Mouse (Mus musculus) adrenal gland, postnatal 25 days (tissue): ENCODE data around the gene Tmcc2. TPM values are rescaled to one million over a fixed set of nuclear protein-coding genes. Genes with fewer than 3 reads are reported as not detected.

Source experiments
- DNase-seq: peaks from one replicate; pipeline ENCODE4 v3.0.0; 2021; ENCODE audit warnings: mixed read lengths
- total RNA-seq: library from RNA; stranded (reverse); gene quantifications from 2 replicates; pipeline ENCODE4 v1.2.3, GENCODE M21; 2021

The Tmcc2 gene
- total RNA-seq, 1 experiment from 2014 or later: 8.4 TPM

GRCm38 (mm10) chr1:132389886-132390585, 1.0 kb downstream of the Tmcc2 start:
- DNase-seq: no peak

- DNase-seq: no peak
Observed at GRCm38 (mm10) chr1:132388813-132389803, 2.0 kb downstream of the Tmcc2 start.

DNA sequence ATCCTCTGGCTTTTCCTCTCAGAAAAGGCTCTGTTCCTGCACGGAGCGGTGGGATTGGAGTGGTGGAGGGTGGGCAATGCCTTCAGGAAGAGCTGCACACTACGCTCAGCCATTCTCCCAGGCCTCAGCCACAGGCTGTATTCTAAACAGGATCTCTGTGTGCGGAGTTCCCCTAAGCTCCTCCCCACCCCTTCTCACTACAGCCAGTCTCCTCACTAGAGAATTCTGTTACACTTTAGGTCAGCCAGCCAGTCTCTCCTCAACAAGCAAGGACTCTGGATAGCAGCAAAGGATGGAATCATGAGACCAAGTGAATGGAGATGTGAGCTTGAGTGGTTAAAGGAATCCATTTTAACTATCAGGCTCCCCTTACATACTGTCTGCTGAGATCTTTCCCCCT, 3.1 kb downstream of the Tmcc2 start:
- DNase-seq: no peak

GRCm38 (mm10) chr1:132386266-132386665, 4.8 kb downstream of the Tmcc2 start:
- DNase-seq: no peak

DNA sequence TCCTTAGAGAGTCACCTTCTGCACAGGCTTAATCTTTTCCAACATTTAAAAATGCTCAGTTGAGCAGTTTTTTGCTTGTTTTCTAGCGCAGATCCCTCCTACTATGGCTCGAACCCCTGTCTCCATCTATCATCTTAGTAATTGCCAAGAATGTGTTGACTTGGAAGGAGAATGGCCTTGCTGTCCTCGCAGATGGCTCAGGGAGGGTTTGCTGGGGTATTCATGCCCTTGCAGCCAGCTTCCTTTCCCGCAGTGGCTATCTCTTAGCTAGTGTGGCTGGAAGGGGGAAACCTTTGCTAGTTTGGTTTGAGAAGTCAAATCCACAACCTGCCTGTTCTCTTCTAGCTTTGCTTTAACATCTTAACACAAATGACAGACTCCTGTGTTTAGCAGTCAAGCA, 5.4 kb downstream of the Tmcc2 start:
- no peak for DNase-seq

DNA sequence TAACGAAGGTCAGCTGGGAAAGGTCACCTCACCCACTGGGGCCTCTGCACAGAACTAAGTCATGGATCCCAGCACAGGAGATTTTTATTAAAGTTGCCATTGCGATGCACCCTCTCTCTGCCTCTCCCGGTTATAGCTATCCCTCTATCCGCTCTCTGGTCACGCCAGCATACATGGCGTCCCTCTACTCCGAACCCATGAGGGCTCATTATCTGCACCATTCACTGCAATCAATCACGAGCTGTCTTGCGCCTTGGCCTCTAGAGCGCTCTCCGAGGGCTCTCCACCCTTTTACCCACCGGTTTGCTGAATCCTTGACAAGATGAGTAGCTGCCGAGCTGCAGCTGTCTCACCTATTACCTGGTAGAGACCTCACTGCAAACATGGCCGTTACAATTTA, 5.8 kb downstream of the Tmcc2 start:
- no peak for DNase-seq

DNA sequence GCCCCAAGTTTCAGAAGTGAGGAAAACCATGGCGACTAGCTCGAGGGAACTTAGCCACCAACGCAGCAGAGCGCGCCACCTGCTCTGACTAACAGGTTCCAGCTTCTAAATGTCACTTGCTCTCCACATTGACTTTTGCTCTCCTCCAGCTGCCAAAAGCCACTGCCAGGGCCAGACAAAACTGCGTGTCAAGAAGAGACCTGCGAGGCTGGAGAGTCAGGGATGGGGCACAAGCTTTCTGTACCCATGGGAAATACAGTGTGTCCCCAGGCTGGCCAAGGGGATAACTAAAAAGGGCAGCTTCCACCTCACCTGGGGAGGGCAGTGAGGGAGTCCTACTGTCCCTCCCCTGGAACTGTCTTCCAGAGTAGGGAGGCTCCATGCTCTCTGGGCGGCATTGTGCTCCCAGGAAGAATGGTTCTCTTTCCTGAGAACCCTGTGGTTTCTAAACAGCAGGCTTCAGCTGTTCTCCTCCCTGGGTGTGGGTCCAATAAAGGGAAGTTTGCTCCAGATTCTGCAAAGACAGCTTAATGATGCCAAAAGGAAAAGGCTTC, 7.0 kb downstream of the Tmcc2 start:
- no peak for DNase-seq

- no peak for DNase-seq
Observed at GRCm38 (mm10) chr1:132381929-132382328, 9.2 kb downstream of the Tmcc2 start.

DNA sequence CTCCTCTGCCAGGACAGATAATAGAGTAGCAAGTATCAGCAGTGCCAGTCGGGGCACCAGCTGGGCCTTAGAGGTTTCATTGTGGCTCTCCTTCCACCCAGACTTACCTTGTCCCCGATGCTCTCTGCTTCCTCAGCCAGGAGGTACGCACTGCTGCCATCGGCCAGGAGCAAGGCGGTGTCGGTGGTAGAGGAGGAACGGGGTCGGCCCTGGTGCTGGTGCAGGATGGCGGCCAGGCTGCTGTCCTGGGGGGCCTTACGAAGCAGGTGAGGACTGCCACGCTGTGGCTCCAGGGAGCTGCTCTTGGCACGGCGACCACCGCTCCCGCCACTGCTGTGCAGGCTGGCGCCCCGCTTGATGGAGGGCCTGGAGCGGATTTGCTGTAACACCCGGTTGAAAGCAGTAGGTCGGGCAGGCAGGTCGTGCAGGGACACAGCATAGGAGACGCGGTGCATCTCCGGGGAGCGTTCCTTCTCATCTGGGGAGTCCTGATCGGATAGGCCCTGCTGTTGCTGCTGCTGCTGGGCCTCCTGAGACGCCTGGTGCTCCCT, 10.5 kb downstream of the Tmcc2 start:
- DNase-seq: no peak

DNA sequence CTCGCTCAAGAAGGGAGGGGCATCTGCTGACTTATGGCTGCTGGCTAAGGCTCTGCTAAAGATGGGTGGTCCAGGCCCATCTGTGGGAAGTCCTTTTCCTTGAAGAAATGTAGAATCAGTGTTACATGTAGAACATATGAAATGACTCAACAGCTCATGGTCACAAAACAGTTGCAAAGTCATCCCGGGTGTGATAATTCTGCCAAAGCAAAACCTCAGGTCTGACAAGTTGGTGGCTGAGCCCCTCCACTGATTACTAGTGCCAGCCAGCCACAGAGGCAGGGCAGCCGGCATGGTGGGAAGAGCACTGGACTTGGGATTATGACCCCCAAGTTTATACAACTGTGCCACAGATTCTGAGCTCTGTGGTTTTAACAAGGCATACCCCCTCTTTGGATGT, 13.3 kb downstream of the Tmcc2 start:
- DNase-seq: no peak

DNA sequence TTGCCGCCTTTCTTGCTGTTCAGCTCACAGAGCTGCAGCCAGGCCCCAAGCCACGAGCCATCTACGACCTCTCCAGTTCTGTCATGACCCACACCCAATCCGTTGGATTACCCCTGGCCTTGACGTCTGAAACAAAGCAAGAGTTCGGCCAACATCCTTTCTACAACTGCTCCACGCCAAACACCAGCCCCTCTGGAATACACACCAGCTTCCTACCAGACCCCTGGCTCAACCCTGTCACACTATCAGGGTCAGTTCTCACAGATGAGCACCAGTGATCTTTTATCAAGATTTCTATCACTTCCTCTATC, 14.1 kb downstream of the Tmcc2 start:
- no peak for DNase-seq

- no peak for DNase-seq
Observed at GRCm38 (mm10) chr1:132376211-132377054, 14.6 kb downstream of the Tmcc2 start.

DNA sequence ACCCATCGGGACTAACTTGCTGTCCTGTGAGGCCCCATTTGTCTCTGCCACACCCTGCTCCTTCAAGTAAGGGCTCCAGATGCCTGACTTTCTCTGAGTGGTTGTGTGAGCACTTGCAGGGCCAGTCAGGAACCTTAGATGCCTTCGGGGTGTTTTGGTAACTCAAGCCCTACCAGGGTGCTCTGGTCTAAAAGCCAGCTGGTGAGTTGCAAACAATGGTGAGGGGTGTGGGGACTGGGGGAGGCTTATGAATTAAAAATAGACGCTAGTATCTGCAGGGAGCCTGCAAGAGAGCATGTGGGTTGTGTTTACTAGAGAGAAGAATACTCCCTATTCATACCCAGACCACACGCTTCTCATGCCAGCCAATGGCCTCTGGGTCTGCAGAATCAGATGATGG, 15.8 kb downstream of the Tmcc2 start:
- DNase-seq: no peak

- no peak for DNase-seq
Observed at GRCm38 (mm10) chr1:132374873-132375244, 16.2 kb downstream of the Tmcc2 start.

DNA sequence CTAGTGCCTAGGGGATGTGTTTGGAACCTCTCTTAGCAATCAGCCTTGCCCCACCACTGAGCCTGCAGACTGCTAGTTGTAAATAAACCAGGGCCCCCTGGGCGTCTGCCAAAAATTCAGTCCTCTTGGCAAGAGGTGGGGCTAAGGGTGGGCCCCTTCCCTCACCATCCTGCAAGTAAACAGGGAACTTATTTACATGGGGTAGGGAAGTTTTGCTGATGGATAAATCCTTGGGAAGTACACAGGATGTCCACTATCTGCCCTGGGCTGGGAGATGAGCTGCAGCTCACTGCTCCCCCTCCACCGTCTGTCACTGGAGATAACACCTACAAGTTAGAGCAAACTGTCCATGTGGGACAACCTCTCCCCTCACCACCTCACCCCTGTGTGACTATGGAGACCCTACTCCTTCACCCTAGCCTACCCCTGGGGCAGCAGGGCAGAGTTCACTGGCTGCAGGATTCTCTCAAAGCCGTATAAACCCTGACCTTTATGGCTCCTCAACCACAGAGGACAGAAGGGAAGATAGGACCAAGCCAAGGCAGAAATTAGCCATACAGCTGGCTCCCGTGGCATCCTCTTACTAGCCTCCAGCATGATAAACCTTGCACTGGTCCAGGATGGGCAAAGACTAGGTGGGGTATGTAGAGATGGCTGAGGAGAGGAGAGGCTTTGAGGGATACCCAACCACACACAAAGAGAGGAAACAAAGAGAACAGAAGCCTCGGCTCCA, 16.8 kb downstream of the Tmcc2 start:
- DNase-seq: no peak

GRCm38 (mm10) chr1:132372896-132373534, 18.1 kb downstream of the Tmcc2 start:
- DNase-seq: no peak

DNA sequence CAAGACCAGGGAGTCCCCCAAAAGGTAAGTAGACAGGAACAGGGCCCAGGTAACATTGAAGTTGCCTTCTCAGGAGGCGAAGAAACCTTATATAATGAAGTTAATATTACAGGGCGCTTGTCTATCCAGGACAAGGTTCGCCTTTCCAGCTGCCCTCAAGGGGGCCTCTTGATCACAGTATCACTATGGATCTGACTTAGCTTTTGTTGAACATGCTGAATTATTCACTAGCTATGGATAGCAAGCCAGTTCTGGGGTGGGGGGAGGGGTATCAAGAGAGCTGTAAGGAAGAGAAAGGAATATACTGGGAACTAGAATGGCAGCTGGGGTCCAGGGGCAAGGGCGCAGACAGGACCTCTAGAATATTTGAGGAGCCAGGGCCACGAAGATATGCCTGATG, 18.7 kb downstream of the Tmcc2 start:
- DNase-seq: no peak

DNA sequence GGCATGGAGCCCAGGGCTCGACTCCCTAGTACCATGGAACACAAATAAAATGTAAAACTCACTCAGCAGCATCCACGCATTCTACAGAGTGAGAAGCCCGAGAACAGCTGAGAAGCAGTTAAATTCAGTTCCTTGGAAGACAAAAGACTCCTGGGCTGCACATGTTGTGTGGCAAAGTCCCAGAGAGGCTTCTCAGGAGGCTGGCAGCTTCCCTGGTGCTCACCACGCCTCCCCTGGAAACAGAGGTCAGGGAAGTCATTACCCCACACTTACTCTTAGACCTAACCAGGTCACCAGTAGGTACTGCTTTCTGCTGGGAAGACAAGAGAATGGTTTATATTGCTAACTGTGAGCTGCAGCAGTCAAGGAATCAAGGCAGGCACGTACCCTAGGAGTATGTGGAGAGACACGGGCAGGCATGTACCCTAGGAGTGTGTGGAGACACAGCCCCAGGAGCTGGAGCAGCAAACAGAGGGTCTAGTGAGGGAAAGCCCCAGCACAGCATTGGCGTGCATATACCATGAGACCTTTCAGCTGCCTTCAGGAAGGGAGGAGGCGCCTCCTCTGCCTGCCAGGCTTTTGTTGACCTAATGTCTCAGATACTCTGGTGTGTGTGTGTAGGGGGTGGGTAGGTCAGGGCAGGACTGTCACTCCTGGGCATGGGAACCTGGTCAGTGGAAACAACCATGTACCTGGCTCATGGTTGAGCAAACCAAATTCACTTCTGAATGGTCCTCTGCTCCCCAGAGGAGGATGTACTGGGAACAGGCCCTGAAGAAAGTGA, 19.6 kb downstream of the Tmcc2 start:
- no peak for DNase-seq

DNA sequence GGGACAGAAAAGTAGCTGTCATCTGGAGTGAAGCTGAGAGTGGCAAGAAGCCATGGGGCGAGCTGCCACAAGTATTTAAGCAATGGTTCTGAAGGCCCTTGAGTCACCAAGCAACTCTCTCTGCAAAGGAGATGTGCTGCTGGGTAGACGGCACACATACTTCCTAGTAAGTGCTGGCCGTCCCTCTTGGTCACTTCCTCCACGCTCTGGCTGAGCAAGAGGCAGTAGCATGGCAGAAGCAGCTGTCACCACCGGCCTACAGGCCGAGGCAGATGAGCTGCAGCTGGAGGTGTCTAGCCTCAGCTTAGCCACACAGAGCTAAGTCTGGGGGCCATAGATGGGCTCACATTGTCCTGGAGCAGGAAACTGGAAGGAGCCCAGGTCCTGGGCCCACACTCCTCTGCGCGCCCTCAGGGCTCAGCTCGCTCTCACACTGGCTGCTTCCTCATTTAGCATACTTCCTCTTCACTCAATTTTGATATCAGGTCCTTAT, 20.4 kb downstream of the Tmcc2 start:
- DNase-seq: peak; percentile 48
